Mouse (Mus musculus): ENCODE data around the gene Ppfibp2.

The Ppfibp2 gene

GRCm38 (mm10) chr7:107664063-107665056, 69.4 kb downstream of the Ppfibp2 start:
- no peak for DNase-seq (ENCODE audit: low read depth, low spot score)

- no peak for DNase-seq (ENCODE audit: low read depth, low spot score)
Measured at GRCm38 (mm10) chr7:107665221-107665585, 70.2 kb downstream of the Ppfibp2 start.

GRCm38 (mm10) chr7:107665586-107666261, 70.7 kb downstream of the Ppfibp2 start:
- DNase-seq (ENCODE audit: low read depth, low spot score) = no peak

GRCm38 (mm10) chr7:107666262-107666902, 71.4 kb downstream of the Ppfibp2 start:
- DNase-seq (ENCODE audit: low read depth, low spot score) = no peak

GRCm38 (mm10) chr7:107668514-107668913, 73.5 kb downstream of the Ppfibp2 start:
- DNase-seq (ENCODE audit: low read depth, low spot score) = no peak

GRCm38 (mm10) chr7:107675224-107675623, 80.2 kb downstream of the Ppfibp2 start:
- no peak for DNase-seq (ENCODE audit: low read depth, low spot score)

GRCm38 (mm10) chr7:107680151-107680852, 85.3 kb downstream of the Ppfibp2 start:
- peak; percentile 76 for DNase-seq (ENCODE audit: low read depth, low spot score)

- no peak for DNase-seq (ENCODE audit: low read depth, low spot score)
Measured at GRCm38 (mm10) chr7:107681306-107681705, 86.3 kb downstream of the Ppfibp2 start.

- no peak for DNase-seq (ENCODE audit: low read depth, low spot score)
Measured at GRCm38 (mm10) chr7:107683162-107683561, 88.2 kb downstream of the Ppfibp2 start.

GRCm38 (mm10) chr7:107683622-107684021, 88.6 kb downstream of the Ppfibp2 start:
- no peak for DNase-seq (ENCODE audit: low read depth, low spot score)

- DNase-seq (ENCODE audit: low read depth, low spot score) = no peak
Measured at GRCm38 (mm10) chr7:107685238-107685954, 90.4 kb downstream of the Ppfibp2 start.

GRCm38 (mm10) chr7:107685955-107686285, 90.9 kb downstream of the Ppfibp2 start:
- DNase-seq (ENCODE audit: low read depth, low spot score) = no peak

- peak; percentile 12 for DNase-seq (ENCODE audit: low read depth, low spot score)
Measured at GRCm38 (mm10) chr7:107687412-107687811, 92.4 kb downstream of the Ppfibp2 start.

- no peak for DNase-seq (ENCODE audit: low read depth, low spot score)
Measured at GRCm38 (mm10) chr7:107688040-107688439, 93.0 kb downstream of the Ppfibp2 start.

- no peak for DNase-seq (ENCODE audit: low read depth, low spot score)
Measured at GRCm38 (mm10) chr7:107690426-107691221, 95.6 kb downstream of the Ppfibp2 start.

GRCm38 (mm10) chr7:107691493-107691892, 96.5 kb downstream of the Ppfibp2 start:
- DNase-seq (ENCODE audit: low read depth, low spot score) = no peak

GRCm38 (mm10) chr7:107694254-107694947, 99.4 kb downstream of the Ppfibp2 start:
- no peak for DNase-seq (ENCODE audit: low read depth, low spot score)

GRCm38 (mm10) chr7:107697066-107697465, 102.1 kb downstream of the Ppfibp2 start:
- no peak for DNase-seq (ENCODE audit: low read depth, low spot score)

GRCm38 (mm10) chr7:107699926-107700325, 104.9 kb downstream of the Ppfibp2 start:
- DNase-seq (ENCODE audit: low read depth, low spot score) = no peak

- no peak for DNase-seq (ENCODE audit: low read depth, low spot score)
Measured at GRCm38 (mm10) chr7:107700646-107701045, 105.6 kb downstream of the Ppfibp2 start.
